Mouse (Mus musculus): ENCODE data around the gene 1700022I11Rik. TPM values are rescaled to one million over a fixed set of nuclear protein-coding genes. Genes with fewer than 3 reads are reported as not detected.

The 1700022I11Rik gene
- polyA plus RNA-seq, 1 experiment from 2014 or later = 0.51 TPM

GRCm38 (mm10) chr4:43024673-43025072, 55.3 kb downstream of the 1700022I11Rik start:
- Histone ChIP-seq H3K4me2 (peak overlapping the region; percentile 88), H3K4me1 (peaks cover 14% of the 10 kb centered on the region), H3K9ac (peak overlapping the region; percentile 79), H3K9me3 (no peaks in the 10 kb centered on the region), H3K27me3 (replicated peaks) (no peaks in the 10 kb centered on the region), H3K36me3 (peaks cover 85% of the 10 kb centered on the region), H3K4me3 (peak overlapping the region; percentile 66), H3K27ac (replicated peaks) (peak overlapping the region; percentile 83; the same call in 1 of the 2 replicates)
- ATAC-seq (ENCODE audit: extremely low read depth, insufficient number of reproducible peaks, low FRiP score, low TSS enrichment) = no peak
- 70% methylated on average over 14 of the region's 14 CpGs for WGBS

- Histone ChIP-seq H3K36me3 (peaks cover 83% of the 10 kb centered on the region), H3K27ac (replicated peaks) (peak within 1 kb of the TSS; percentile 83), H3K9ac (peak within 1 kb of the TSS; percentile 79), H3K4me2 (peak within 1 kb of the TSS; percentile 88), H3K4me1 (peaks cover 20% of the 10 kb centered on the region), H3K27me3 (replicated peaks) (no peaks in the 10 kb centered on the region), H3K9me3 (no peaks in the 10 kb centered on the region), H3K4me3 (peak within 1 kb of the TSS; percentile 66)
- peak; percentile 59 for ATAC-seq (ENCODE audit: extremely low read depth, insufficient number of reproducible peaks, low FRiP score, low TSS enrichment)
- WGBS = 7% methylated on average over 42 of the region's 42 CpGs
Observed at GRCm38 (mm10) chr4:43025084-43025960, 55.9 kb downstream of the 1700022I11Rik start, which contains the start of gene Pigo. Pigo (minus strand) TSS chr4:43025819.

GRCm38 (mm10) chr4:43029121-43029520, 59.7 kb downstream of the 1700022I11Rik start:
- no peak for ATAC-seq (ENCODE audit: extremely low read depth, insufficient number of reproducible peaks, low FRiP score, low TSS enrichment)
- no peak overlapping the region for H3K27ac ChIP-seq (replicated peaks)
- peaks cover 61% of the 10 kb centered on the region for H3K36me3 ChIP-seq
- H3K4me1 ChIP-seq = peaks cover 25% of the 10 kb centered on the region
- 87% methylated on average over 7 of the region's 7 CpGs for WGBS
- no peaks in the 10 kb centered on the region for H3K9me3 ChIP-seq
- H3K9ac ChIP-seq = no peak overlapping the region
- no peak overlapping the region for H3K4me3 ChIP-seq
- H3K4me2 ChIP-seq = no peak overlapping the region
- no peaks in the 10 kb centered on the region for H3K27me3 ChIP-seq (replicated peaks)

- WGBS = 89% methylated on average over 9 of the region's 9 CpGs
- Histone ChIP-seq H3K36me3 (peaks cover 63% of the 10 kb centered on the region), H3K9ac (peak overlapping the region; percentile 92; the same call in 1 of the 2 replicates), H3K27me3 (replicated peaks) (no peaks in the 10 kb centered on the region), H3K27ac (replicated peaks) (no peak overlapping the region), H3K9me3 (no peaks in the 10 kb centered on the region), H3K4me1 (peaks cover 19% of the 10 kb centered on the region), H3K4me3 (peak overlapping the region; percentile 72; the same call in 1 of the 2 replicates), H3K4me2 (peak overlapping the region; percentile 88)
- no peak for ATAC-seq (ENCODE audit: extremely low read depth, insufficient number of reproducible peaks, low FRiP score, low TSS enrichment)
Observed at GRCm38 (mm10) chr4:43029749-43030148, 60.3 kb downstream of the 1700022I11Rik start.

GRCm38 (mm10) chr4:43030352-43030751, 60.9 kb downstream of the 1700022I11Rik start:
- Histone ChIP-seq H3K4me1 (peaks cover 15% of the 10 kb centered on the region), H3K4me2 (peak overlapping the region; percentile 88), H3K27me3 (replicated peaks) (no peaks in the 10 kb centered on the region), H3K27ac (replicated peaks) (peak overlapping the region; percentile 79), H3K36me3 (peaks cover 69% of the 10 kb centered on the region), H3K4me3 (peak overlapping the region; percentile 72), H3K9me3 (no peaks in the 10 kb centered on the region), H3K9ac (peak overlapping the region; percentile 92)
- ATAC-seq (ENCODE audit: extremely low read depth, insufficient number of reproducible peaks, low FRiP score, low TSS enrichment) = no peak
- WGBS = 62% methylated on average over 9 of the region's 9 CpGs

- peaks cover 74% of the 10 kb centered on the region for H3K36me3 ChIP-seq
- H3K27ac ChIP-seq (replicated peaks) = peak overlapping the region; percentile 79
- ATAC-seq (ENCODE audit: extremely low read depth, insufficient number of reproducible peaks, low FRiP score, low TSS enrichment) = peak; percentile 40
- peak overlapping the region; percentile 88 for H3K4me2 ChIP-seq
- H3K9me3 ChIP-seq = no peaks in the 10 kb centered on the region
- H3K9ac ChIP-seq = peak overlapping the region; percentile 92
- H3K4me1 ChIP-seq = peaks cover 15% of the 10 kb centered on the region
- no peaks in the 10 kb centered on the region for H3K27me3 ChIP-seq (replicated peaks)
- peak overlapping the region; percentile 72 for H3K4me3 ChIP-seq
- WGBS = under 1% methylated on average over 28 of the region's 28 CpGs
Observed at GRCm38 (mm10) chr4:43030780-43031230, 61.4 kb downstream of the 1700022I11Rik start.

- Histone ChIP-seq H3K4me1 (peaks cover 15% of the 10 kb centered on the region), H3K36me3 (peaks cover 76% of the 10 kb centered on the region), H3K9ac (peak within 1 kb of the TSS; percentile 92), H3K27me3 (replicated peaks) (no peaks in the 10 kb centered on the region), H3K27ac (replicated peaks) (peak within 1 kb of the TSS; percentile 79), H3K4me2 (peak within 1 kb of the TSS; percentile 88), H3K9me3 (no peaks in the 10 kb centered on the region), H3K4me3 (peak within 1 kb of the TSS; percentile 72)
- WGBS = 2% methylated on average over 38 of the region's 38 CpGs
- peak; percentile 82 for ATAC-seq (ENCODE audit: extremely low read depth, insufficient number of reproducible peaks, low FRiP score, low TSS enrichment)
Observed at GRCm38 (mm10) chr4:43031237-43031995, 62.0 kb downstream of the 1700022I11Rik start, which contains the start of gene Stoml2. Stoml2 (minus strand) TSS chr4:43031710.

GRCm38 (mm10) chr4:43032501-43032900, 63.1 kb downstream of the 1700022I11Rik start:
- H3K36me3 ChIP-seq = peaks cover 72% of the 10 kb centered on the region

More at GRCm38 (mm10) chr4:43032501-43032900, 63.1 kb downstream of the 1700022I11Rik start:
- Histone ChIP-seq H3K4me3 (no peak overlapping the region), H3K4me2 (no peak overlapping the region), H3K9me3 (no peaks in the 10 kb centered on the region), H3K9ac (no peak overlapping the region), H3K27me3 (replicated peaks) (no peaks in the 10 kb centered on the region), H3K27ac (replicated peaks) (no peak overlapping the region), H3K4me1 (peaks cover 20% of the 10 kb centered on the region)
- no peak for ATAC-seq (ENCODE audit: extremely low read depth, insufficient number of reproducible peaks, low FRiP score, low TSS enrichment)
- 100% methylated on average over 1 of the region's 1 CpGs for WGBS

Other genes starting within 250 kb of the 1700022I11Rik start
- gene 4930578G10Rik, start 234.1 kb upstream of the 1700022I11Rik start, polyA plus RNA-seq (2015; fragmentation: Nextera tagmentation; extraction: Ambion mirVana) = 0.25 TPM in 1 of 2 replicates, not detected in the other
- not detected in 2 replicates for gene Ccl19, start 213.0 kb upstream of the 1700022I11Rik start, polyA plus RNA-seq (2015; fragmentation: Nextera tagmentation; extraction: Ambion mirVana)
- gene Ccl21a, start 195.6 kb upstream of the 1700022I11Rik start, polyA plus RNA-seq (2015; fragmentation: Nextera tagmentation; extraction: Ambion mirVana) = 11.9 and 25.4 TPM in 2 replicates
- gene Fam205a1, start 115.7 kb upstream of the 1700022I11Rik start, polyA plus RNA-seq (2015; fragmentation: Nextera tagmentation; extraction: Ambion mirVana) = 0.05 TPM in 1 of 2 replicates, not detected in the other
- 0.06 and 0.13 TPM in 2 replicates for gene Gm12394, start 112.8 kb upstream of the 1700022I11Rik start, polyA plus RNA-seq (2015; fragmentation: Nextera tagmentation; extraction: Ambion mirVana)
- gene Fam205c, start 95.4 kb upstream of the 1700022I11Rik start, polyA plus RNA-seq (2015; fragmentation: Nextera tagmentation; extraction: Ambion mirVana) = 0.20 and 0.23 TPM in 2 replicates
- 3.7 and 4.0 TPM in 2 replicates for gene Phf24, start 52.9 kb upstream of the 1700022I11Rik start, polyA plus RNA-seq (2015; fragmentation: Nextera tagmentation; extraction: Ambion mirVana)
- 12.2 and 14.3 TPM in 2 replicates for gene Dnajb5, start 19.8 kb upstream of the 1700022I11Rik start, polyA plus RNA-seq (2015; fragmentation: Nextera tagmentation; extraction: Ambion mirVana)
- gene Vcp, start 30.9 kb downstream of the 1700022I11Rik start, polyA plus RNA-seq (2015; fragmentation: Nextera tagmentation; extraction: Ambion mirVana) = 459 and 479 TPM in 2 replicates
- gene Fancg, start 40.9 kb downstream of the 1700022I11Rik start, polyA plus RNA-seq (2015; fragmentation: Nextera tagmentation; extraction: Ambion mirVana) = 10.8 and 11.0 TPM in 2 replicates
- gene Pigo, start 56.2 kb downstream of the 1700022I11Rik start, polyA plus RNA-seq (2015; fragmentation: Nextera tagmentation; extraction: Ambion mirVana) = 12.7 and 13.8 TPM in 2 replicates
- 211 and 238 TPM in 2 replicates for gene Stoml2, start 62.1 kb downstream of the 1700022I11Rik start, polyA plus RNA-seq (2015; fragmentation: Nextera tagmentation; extraction: Ambion mirVana)
- gene Fam214b, start 76.6 kb downstream of the 1700022I11Rik start, polyA plus RNA-seq (2015; fragmentation: Nextera tagmentation; extraction: Ambion mirVana) = 14.8 and 15.5 TPM in 2 replicates
- gene Unc13b, start 89.3 kb downstream of the 1700022I11Rik start, polyA plus RNA-seq (2015; fragmentation: Nextera tagmentation; extraction: Ambion mirVana) = 9.7 and 10.2 TPM in 2 replicates

All from heart, embryonic 13.5 days (tissue).